Mouse (Mus musculus) brown adipose tissue, adult 24 weeks (tissue): ENCODE results near the gene Tomm22. TPM values are rescaled to one million over a fixed set of nuclear protein-coding genes. Genes with fewer than 3 reads are reported as not detected.

Experiments used
- H3K27ac ChIP-seq: fragments of 200-500 bp; replicated peaks from 2 replicates; pipeline ENCODE4 v1.5.1; 2012; ENCODE audit warnings: low read depth, mild to moderate bottlenecking, low read length
- H3K4me1 ChIP-seq: fragments of 200-500 bp; 2 replicates; pipeline ENCODE4 v1.6.1; 2012; ENCODE audit warnings: low read length, mixed read lengths; ENCODE audit not compliant: control insufficient read depth, insufficient read depth, insufficient read length
- H3K4me3 ChIP-seq: fragments of 200-500 bp; 2 replicates; pipeline ENCODE4 v1.5.1; 2012; ENCODE audit warnings: low read depth, mild to moderate bottlenecking, low read length, moderate library complexity; ENCODE audit not compliant: insufficient read depth
- polyA plus RNA-seq: library from polyadenylated mRNA; stranded (reverse); fragments of >200 nt; gene quantifications from 2 replicates; pipeline ENCODE4 v1.2.4, GENCODE M21; 2012; ENCODE audit not compliant: missing spikeins, insufficient read depth, insufficient read length

Gene Tomm22
- polyA plus RNA-seq, 1 experiment, result 185 TPM

DNA sequence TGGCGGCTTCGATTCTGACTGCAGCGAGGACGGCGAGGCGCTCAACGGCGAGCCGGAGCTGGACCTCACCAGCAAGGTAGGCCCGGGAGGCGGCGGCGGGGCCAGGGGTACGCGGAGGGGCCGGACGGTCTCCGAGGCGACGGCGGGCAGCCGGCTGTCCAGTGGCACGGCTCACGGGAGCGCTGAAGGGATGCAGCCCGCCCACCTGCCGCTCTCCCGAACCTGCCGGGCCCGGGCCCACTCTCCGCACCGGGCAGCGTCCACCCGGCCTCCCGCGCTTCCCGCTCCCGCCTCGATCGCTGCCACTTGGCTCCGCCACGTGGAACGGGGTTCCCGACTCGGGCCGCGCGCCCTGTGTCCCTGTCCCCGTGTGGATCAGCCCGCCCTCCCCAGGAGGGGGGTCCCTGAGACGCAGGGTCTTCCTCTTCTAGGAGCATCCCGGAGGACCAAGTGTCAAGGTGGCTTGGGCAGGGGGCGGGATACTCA lies 20.4 kb downstream of the Tomm22 start:
- Histone ChIP-seq H3K4me3 (peak overlapping the region; percentile 73), H3K27ac (no peak overlapping the region), H3K4me1 (peaks cover 13% of the 10 kb centered on the region)

DNA sequence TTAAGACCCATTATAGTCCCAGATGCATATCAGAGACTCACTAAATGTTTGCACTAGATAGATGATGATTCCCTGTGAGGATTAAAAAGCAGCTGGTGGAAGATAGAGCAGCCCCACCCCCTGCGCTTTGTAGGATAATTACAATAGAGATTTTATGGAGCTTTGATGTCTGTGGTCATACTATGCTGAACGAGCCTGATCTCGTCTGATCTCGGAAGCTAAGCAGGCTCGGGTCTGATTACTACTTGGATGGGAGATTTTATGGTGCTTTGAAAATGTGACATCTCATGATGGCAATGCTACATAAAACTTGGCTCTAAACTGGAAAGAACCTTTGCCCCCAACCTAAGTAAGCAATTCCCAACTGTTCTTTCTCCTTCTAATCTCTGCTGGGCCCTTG lies 21.7 kb downstream of the Tomm22 start:
- Histone ChIP-seq H3K4me3 (no peak overlapping the region), H3K27ac (no peak overlapping the region), H3K4me1 (peaks cover 9% of the 10 kb centered on the region)

DNA sequence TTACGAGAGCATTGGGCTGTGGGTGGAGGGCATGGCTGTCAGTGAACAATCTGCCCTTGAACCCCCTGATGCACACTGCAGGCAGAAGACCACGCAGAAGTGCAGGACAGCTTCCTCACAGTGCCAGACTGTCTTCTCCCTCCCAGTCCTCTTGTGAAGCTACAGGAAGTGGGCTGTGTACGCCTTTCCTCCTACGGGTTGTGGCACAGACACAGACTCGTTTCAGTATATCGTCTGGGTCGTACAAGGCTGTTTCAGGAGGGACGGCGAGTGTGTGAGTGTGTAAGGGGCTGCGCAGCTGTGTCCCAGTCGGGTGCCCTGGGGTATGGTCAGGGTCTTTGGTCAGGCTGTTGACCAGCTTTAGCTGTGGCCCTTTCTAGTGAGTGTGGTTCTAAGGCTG lies 23.1 kb downstream of the Tomm22 start:
- Histone ChIP-seq H3K4me1 (peaks cover 7% of the 10 kb centered on the region), H3K27ac (no peak overlapping the region), H3K4me3 (peak overlapping the region; percentile 9; the same call in 1 of the 2 replicates)

DNA sequence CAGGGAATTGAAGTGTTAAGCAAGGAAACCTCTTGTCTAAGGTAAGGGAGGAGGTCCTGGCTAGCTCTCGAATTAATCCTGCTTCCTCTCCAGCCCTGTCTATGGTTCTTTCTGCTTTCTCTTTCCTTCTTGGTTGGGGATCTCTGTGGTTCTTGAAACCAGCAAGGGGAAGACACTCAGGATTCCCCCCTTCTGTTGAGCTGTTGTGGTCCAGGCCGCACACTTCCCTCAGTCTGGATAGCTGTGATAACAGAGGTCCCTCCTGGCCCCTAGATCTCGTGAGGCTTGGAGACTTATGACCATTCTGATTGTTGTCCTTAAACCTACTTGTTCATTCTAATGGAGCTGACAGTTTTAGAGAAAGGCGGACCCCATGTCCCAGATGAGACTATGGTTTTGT lies 23.9 kb downstream of the Tomm22 start:
- Histone ChIP-seq H3K4me3 (no peak overlapping the region), H3K27ac (no peak overlapping the region), H3K4me1 (peaks cover 7% of the 10 kb centered on the region)

DNA sequence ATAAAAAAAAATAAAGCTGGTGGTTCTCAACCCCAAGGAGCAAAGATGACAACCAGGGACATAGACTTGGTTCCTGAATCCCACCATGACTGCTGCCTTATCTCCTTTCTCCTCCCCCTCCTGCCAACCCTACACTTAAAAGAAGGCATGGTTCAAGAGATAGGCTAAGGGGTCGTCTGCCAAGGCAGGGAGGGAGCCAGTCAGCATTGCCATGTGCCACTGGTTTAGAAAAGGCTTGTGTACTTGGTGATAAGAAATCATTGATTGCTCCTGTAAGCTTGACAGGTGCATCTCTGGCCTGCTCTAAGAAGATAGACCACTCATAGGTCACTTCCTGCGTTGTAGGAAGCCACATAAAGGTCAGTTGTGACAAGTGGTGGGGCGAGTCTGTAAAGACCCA lies 24.9 kb downstream of the Tomm22 start:
- Histone ChIP-seq H3K27ac (no peak overlapping the region), H3K4me3 (no peak overlapping the region), H3K4me1 (peaks cover 7% of the 10 kb centered on the region)

DNA sequence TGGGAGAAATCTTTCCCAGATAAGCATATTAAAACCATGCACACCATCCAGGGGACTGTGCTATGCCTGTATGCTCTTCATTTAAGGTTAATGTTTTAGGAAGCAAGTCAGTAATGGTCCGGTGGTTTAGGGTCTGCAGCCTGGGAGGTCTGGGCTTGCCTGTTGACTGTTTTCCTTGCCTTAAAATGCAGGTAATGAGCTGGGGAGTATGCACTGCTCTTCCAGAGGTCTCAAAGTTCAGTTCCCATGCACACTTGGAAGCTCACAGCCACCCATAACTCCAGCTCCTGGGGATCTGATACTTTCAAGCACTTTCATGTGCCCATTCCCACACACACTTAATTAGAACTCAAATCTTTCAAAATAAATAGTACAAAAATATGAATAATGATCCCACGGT lies 25.8 kb downstream of the Tomm22 start:
- Histone ChIP-seq H3K4me3 (no peak overlapping the region), H3K4me1 (peaks cover 6% of the 10 kb centered on the region), H3K27ac (no peak overlapping the region)

DNA sequence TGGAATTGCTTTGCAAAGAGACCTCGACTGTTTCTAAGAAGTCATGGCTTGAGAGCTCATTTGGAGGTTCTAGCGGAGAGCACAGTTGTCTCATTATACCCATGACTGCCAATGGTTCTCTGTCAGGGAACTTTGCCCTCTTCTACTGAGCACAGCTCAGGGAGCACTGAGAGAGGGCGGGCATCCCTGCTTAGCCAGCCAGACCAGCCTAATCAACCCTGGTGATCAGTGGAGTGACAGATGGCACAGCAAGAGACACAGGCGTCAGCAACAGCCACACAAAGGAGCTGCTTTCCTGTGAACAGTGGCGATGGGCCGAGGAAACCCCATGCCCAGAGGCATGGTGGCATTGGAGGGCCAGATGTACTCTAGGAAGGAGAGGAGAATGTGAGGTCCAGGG lies 26.4 kb downstream of the Tomm22 start:
- Histone ChIP-seq H3K4me3 (no peak overlapping the region), H3K27ac (no peak overlapping the region), H3K4me1 (peaks cover 4% of the 10 kb centered on the region; the same call in 1 of the 2 replicates)

DNA sequence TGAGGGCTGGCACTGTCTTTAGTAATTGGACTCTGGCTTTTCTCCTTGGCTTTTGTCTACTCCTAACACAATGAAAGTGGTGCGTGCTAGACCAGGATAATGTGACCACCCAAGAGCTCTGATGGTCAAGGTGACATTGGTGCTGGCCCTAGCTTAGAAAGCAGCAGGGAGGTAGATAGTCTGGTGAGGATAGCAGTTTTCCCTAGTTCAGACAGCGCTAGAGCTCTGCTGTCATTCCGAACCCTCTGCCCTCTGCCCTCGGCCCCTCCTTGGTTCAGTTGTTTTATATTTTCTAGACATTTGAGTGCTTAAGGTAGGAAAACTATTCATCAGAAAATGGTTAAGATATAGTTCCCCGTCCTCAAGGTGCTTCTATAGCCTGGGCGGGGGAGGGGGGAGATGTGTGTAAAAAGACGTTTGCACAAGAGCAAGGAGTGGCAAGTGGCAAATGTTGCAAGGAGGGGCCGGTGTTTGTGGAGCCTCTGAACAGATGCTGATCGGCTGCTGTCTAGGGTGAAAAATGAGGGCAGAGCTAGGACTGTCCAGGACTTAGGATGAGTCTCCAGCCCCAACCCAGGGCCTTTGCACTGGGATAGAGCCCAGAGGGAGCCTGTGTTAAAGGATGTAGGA lies 27.0 kb downstream of the Tomm22 start:
- Histone ChIP-seq H3K27ac (no peak overlapping the region), H3K4me1 (peaks cover 4% of the 10 kb centered on the region; the same call in 1 of the 2 replicates), H3K4me3 (no peak overlapping the region)

DNA sequence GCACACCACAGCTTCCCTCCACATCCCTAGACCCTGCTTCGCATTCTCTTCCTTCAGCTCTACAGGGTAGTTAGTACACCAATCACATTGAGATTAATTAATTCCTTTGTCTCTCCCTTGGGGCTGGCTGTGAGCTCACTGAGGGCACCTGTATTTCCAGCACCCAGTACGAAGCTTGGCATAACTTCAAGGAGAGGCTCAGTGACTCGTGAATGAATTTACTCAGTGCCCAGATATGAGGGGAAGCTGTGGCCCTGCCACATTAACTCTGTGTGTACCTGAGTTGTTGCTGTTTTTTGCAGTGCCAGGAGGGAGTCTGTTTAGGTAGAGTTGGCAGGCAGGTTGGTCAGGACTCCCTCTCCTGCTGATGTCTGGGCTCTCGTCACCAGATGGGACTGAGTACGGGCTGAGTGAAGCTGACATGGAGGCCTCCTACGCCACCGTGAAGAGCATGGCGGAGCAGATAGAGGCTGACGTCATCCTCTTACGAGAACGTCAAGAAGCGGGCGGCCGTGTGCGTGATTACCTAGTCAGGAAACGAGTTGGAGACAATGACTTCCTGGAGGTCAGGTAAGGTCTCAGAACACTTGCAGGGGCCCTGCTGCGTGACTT lies 36.0 kb downstream of the Tomm22 start:
- Histone ChIP-seq H3K27ac (no peak overlapping the region), H3K4me1 (no peaks in the 10 kb centered on the region), H3K4me3 (no peak overlapping the region)

DNA sequence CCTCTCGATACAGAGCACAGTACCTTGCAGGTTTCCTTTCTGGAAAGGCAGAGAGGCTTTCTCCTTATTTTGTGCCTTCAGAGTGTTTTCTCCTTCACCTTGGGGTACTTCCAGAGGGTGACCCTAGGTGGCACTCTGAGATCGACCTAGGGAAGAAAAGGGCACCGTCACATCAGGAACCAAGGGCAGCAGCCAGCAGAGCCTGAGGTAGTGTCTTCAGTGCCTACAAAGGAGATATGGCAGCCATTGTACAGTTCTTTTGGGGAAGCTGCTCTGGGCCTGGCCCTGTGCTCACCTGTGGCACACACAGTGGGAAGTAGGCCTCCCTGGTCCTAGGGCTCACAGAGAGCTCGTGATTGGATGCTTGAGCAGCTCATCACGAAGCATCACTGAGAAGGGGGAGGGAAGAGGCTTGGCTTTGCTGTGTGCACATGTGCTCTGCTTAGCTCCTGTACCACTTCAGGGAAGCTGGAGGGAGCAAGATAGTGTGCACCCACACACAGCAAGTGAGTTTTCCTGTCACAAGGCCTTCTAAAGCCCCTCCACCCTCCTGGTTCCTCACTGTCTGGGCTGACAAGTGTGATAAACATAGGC lies 37.7 kb downstream of the Tomm22 start:
- Histone ChIP-seq H3K4me3 (no peak overlapping the region), H3K4me1 (no peaks in the 10 kb centered on the region), H3K27ac (no peak overlapping the region)

DNA sequence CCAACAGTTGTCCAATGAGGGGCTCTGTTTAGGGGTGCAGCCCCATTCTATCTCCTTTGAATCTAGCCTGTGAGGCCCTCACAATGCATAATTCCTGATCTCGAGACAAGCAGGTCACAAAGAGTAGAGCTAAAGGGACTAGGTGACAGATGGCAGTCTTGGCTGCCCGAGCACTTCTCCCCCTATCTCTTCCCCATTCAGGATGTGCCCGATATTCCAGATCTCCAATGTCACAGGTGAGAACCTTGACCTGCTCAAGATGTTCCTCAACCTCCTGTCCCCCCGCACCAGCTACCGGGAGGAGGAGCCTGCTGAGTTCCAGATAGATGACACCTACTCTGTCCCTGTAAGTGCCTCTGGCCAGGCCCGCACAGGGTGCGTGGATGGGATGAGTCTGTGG lies 45.0 kb downstream of the Tomm22 start:
- Histone ChIP-seq H3K4me1 (no peaks in the 10 kb centered on the region), H3K4me3 (no peak overlapping the region), H3K27ac (no peak overlapping the region)

DNA sequence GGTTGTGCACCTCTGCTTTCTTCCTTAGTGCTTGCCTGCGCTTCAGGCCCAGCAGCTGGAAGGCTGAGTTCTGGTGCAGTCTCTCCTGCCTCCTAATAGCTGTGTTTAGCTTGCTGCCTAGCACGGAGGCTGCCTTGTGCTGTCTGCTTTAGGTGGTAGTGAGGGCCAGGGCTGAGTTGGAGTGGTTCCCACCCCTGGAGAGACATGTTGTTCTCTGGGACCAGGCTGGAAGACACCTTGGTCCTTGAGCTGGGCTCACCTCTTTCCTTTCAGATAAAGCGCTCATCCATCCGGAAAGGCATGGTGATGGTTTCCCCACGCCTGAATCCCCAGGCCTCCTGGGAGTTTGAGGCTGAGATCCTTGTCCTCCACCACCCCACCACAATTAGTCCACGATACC lies 46.0 kb downstream of the Tomm22 start:
- Histone ChIP-seq H3K27ac (no peak overlapping the region), H3K4me1 (no peaks in the 10 kb centered on the region), H3K4me3 (no peak overlapping the region)

DNA sequence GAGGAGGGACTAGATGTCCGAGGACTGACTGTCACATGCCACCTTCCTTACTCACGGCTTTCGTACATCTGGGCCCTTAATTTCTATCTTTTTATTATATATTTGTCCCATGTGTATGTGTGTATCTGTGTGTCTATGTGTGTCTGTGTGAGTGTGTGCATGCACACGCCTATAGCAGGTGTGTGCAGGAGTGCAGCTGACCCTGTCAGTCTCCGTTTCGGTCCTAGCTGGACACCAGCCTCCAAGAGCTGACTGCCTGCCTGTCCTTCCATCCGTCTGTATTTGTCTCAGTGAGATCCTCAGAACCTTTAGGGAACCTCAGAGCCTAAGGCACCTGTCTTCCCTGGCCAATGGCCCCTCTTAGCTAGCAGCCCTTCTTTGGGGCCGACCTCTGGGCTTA lies 49.6 kb downstream of the Tomm22 start:
- Histone ChIP-seq H3K27ac (no peak overlapping the region), H3K4me1 (no peaks in the 10 kb centered on the region), H3K4me3 (no peak overlapping the region)

DNA sequence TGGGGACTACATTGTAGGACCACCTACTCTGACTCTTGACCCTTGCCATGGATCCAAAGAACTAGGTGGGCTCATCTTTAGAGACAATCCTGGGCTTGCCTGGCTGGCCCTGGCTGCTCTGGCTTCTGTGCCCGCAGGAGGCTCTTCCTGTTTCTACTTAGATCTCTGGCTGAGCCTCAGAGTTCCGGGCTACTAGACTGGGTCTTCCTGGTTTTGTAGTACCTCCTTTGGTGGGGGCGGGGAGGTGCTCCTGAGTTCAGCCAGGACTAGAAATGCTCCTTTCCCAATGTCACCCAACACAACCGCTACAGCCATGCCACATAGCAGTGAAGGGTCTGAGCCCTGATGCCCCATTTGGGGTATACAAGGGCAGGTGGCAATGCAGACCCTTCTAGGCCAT lies 50.1 kb downstream of the Tomm22 start:
- H3K27ac ChIP-seq, result no peak overlapping the region
- H3K4me3 ChIP-seq, result no peak overlapping the region

More for the DNA sequence above, 50.1 kb downstream of the Tomm22 start:
- H3K4me1 ChIP-seq, result no peaks in the 10 kb centered on the region
